Mouse (Mus musculus) liver, embryonic 14.5 days (tissue): ENCODE results near the gene Fgf22.

Experiments
- CTCF ChIP-seq: IDR thresholded peaks from 2 replicates; pipeline ENCODE4 v1.5.1; 2016; ENCODE audit warnings: antibody characterized with exemption, low read depth, control low read depth
- EP300 ChIP-seq: IDR thresholded peaks from 2 replicates; pipeline ENCODE4 v1.6.1; 2016; ENCODE audit warnings: antibody characterized with exemption, low read depth

DNA sequence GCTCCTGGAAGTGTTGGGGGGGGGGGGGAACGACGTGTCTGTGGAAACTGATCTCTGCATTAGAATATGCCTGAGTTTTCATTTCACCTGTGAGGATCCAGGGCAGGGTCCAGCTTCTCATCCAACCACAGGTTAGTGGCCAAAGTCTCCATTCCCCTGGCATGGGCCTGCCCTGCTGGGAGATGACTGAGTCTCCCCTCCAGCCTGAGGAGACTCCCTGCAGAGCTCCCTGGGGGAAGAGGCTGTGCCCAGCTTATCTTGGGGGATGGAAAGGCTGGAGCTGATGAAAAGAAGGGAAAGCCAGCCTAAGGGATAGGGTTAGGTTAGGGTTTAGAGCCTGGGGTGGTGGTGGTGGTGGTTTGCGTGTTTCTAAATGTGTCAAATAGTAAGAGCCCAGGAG is 47.0 kb downstream of the Fgf22 start:
- TF ChIP-seq CTCF = no peak
- no peak for TF ChIP-seq EP300
